Mouse (Mus musculus) lung, adult 2 months (tissue): ENCODE measurements around the gene Ceacam16.

Source experiments
- CTCF ChIP-seq: fragments of 200-500 bp; IDR thresholded peaks from 2 replicates; pipeline ENCODE4 v1.5.1; 2011; ENCODE audit warnings: mild to moderate bottlenecking, low read length, control low read depth; ENCODE audit not compliant: insufficient read depth
- POLR2A ChIP-seq: fragments of 200-500 bp; IDR thresholded peaks from 2 replicates; pipeline ENCODE4 v1.6.1; 2011; ENCODE audit warnings: low read depth, mild to moderate bottlenecking, control low read depth, low read length, borderline replicate concordance; ENCODE audit errors: extremely low read depth

- TF ChIP-seq CTCF = no peak
- no peak for TF ChIP-seq POLR2A
Observed at GRCm38 (mm10) chr7:19887849-19888248, 26.8 kb upstream of the Ceacam16 start, which contains the start of gene Ceacam19.
